Mouse (Mus musculus): Measurements from ENCODE around the gene Sgip1.

DNA sequence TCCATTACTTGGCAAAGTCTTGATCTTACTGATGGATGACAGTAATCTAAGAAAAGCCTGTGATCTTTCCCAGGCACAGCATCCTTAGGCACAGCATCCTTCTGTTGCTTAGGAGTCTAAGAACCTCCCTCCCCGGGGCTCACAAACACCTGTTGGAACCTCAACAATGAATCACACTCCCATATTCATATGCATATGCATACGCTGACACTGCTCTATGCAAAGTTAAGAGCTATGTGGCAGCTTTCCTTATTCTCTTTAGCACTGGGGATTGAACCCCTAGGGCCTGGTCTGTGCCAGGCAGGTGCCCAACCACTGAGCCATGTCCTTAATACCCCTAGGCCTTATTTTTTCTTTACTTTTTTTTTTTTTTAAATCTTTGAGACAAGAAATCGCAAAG is 111.2 kb downstream of the Sgip1 start:
- TF ChIP-seq POLR2A (IDR thresholded peaks at IDR 0.05; ENCODE audit: low read depth, low read length) (no peak), CTCF (IDR thresholded peaks at IDR 0.05; ENCODE audit: extremely low read depth, insufficient read length, insufficient replicate concordance, low read depth, low read length) (no peak)

Data from small intestine, adult 2 months (tissue).